ENCODE assay signal across 8 mouse cellular contexts in the genomic region with DNA sequence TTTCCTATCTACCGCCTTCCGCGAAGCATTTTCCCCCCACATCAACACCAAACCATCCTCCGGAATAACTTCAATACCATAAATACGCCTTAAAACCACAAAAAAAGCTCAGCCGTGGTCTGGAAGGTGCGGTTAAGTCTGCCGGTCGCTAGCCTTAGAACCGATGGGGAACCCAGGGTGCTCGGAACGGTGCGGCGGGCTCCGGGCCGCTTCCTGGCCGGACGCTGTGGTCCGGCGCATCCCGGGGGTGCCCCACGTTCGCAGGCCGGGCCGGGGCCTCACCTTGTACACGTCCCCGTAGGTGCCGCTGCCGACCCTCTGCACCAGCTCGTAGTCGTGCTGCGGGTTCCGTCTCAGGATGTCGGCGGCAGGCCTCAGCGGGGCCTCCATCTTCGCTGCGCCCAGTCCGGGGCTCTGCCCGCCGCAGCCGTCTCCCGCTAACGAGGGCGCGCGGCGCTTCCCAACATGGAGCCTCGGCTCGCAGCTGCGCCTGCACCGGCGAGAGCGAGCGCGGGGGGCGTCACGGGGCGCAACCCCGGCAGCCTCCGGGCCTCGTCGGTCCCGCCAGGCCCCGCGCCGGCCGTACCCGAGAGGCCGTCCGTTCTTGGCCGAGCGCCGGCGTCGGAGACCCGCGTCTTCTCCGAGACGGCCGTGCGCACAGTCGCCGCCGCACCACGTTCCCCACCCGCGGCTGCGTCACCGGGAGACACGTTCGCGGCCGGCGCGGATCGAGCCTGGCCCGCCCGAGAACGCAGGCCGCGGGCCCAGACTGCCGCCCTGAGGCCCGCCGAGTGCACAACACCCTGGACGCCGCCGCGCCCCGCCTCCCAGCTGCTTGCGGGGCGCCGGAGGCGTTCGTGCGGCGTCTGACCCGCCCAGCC. TPM values are rescaled to one million over a fixed set of nuclear protein-coding genes. Genes with fewer than 3 reads are reported as not detected.
DNase-seq lines count a peak whose midpoint lies in the region; ATAC-seq and TF ChIP-seq lines count a peak whose summit lies in the region.

A gene (plus strand): TSS at position 244 of the 881 bp plus-strand sequence.
A gene (minus strand): TSS at position 830 of the 881 bp plus-strand sequence.

- H3K27me3 ChIP-seq in E14TG2a.4 (ENCODE audit: insufficient read depth, low read length) = no peaks in the 10 kb centered on the region
- H3K27me3 ChIP-seq in forebrain, embryonic 11.5 days (ENCODE audit: control insufficient read depth, insufficient read depth, low read length) = no peaks in the 10 kb centered on the region
- H3K27me3 ChIP-seq in heart, embryonic 16.5 days (ENCODE audit: control insufficient read depth, insufficient read depth, low read length) = no peaks in the 10 kb centered on the region
- no peaks in the 10 kb centered on the region for H3K27me3 ChIP-seq in liver, embryonic 14.5 days (ENCODE audit: control insufficient read depth, insufficient read depth, low read length)
- H3K27me3 ChIP-seq in stomach, embryonic 15.5 days (replicated peaks) = no peaks in the 10 kb centered on the region

- peak; percentile 94 for ATAC-seq in forebrain, embryonic 11.5 days (replicated peaks; ENCODE audit: low FRiP score)
- ATAC-seq in heart, embryonic 16.5 days (replicated peaks; ENCODE audit: extremely low read depth, insufficient read depth, low FRiP score) = peak; percentile 93
- ATAC-seq in liver, embryonic 14.5 days (ENCODE audit: insufficient read depth) = peak; percentile 95
- ATAC-seq in stomach, embryonic 15.5 days (ENCODE audit: insufficient read depth, low FRiP score, low read depth) = peak; percentile 95

- peak within 1 kb of the TSS; percentile 75 for H3K27ac ChIP-seq in forebrain, embryonic 11.5 days (ENCODE audit: low read depth, low read length)
- peak within 1 kb of the TSS; percentile 92 for H3K27ac ChIP-seq in heart, embryonic 16.5 days (ENCODE audit: low read length)
- peak within 1 kb of the TSS; percentile 82 for H3K27ac ChIP-seq in liver, embryonic 14.5 days
- H3K27ac ChIP-seq in stomach, embryonic 15.5 days = peak within 1 kb of the TSS; percentile 93

- no peaks in the 10 kb centered on the region for H3K9me3 ChIP-seq in E14TG2a.4 (ENCODE audit: low read length)
- H3K9me3 ChIP-seq in forebrain, embryonic 11.5 days (ENCODE audit: control insufficient read depth, low read length) = no peaks in the 10 kb centered on the region
- no peaks in the 10 kb centered on the region for H3K9me3 ChIP-seq in heart, embryonic 16.5 days (replicated peaks; ENCODE audit: control insufficient read depth, low read length)
- no peaks in the 10 kb centered on the region for H3K9me3 ChIP-seq in liver, embryonic 14.5 days (ENCODE audit: control insufficient read depth, low read length)
- no peaks in the 10 kb centered on the region for H3K9me3 ChIP-seq in stomach, embryonic 15.5 days

- H3K36me3 ChIP-seq in E14TG2a.4 (ENCODE audit: insufficient read depth, low read length) = no peaks in the 10 kb centered on the region
- H3K36me3 ChIP-seq in forebrain, embryonic 11.5 days (ENCODE audit: control insufficient read depth, insufficient read depth, low read length) = no peaks in the 10 kb centered on the region
- H3K36me3 ChIP-seq in heart, embryonic 16.5 days (ENCODE audit: control insufficient read depth, insufficient read depth) = no peaks in the 10 kb centered on the region
- H3K36me3 ChIP-seq in liver, embryonic 14.5 days (replicated peaks; ENCODE audit: control insufficient read depth, insufficient read depth, low read depth) = peaks cover 6% of the 10 kb centered on the region
- no peaks in the 10 kb centered on the region for H3K36me3 ChIP-seq in stomach, embryonic 15.5 days

- no peak for TF ChIP-seq EP300 in liver, embryonic 14.5 days (IDR thresholded peaks at IDR 0.05; ENCODE audit: low read depth)

- WGBS in forebrain, embryonic 11.5 days = under 1% methylated on average over 118 of the region's 118 CpGs
- under 1% methylated on average over 104 of the region's 118 CpGs for WGBS in heart, embryonic 16.5 days
- under 1% methylated on average over 112 of the region's 118 CpGs for WGBS in liver, embryonic 14.5 days (ENCODE audit: insufficient replicate concordance)
- under 1% methylated on average over 112 of the region's 118 CpGs for WGBS in stomach, embryonic 15.5 days

- peaks cover 38% of the 10 kb centered on the region for H3K4me1 ChIP-seq in E14TG2a.4 (replicated peaks; ENCODE audit: low read depth, low read length)
- peaks cover 7% of the 10 kb centered on the region for H3K4me1 ChIP-seq in forebrain, embryonic 11.5 days (replicated peaks; ENCODE audit: control insufficient read depth, insufficient read depth, low read length)
- peaks cover 24% of the 10 kb centered on the region for H3K4me1 ChIP-seq in heart, embryonic 16.5 days (ENCODE audit: control insufficient read depth, insufficient read depth, low read length)
- peaks cover 14 to 18% of the 10 kb centered on the region in 2 experiments for H3K4me1 ChIP-seq in liver, embryonic 14.5 days (replicated peaks; ENCODE audit: control insufficient read depth in 2 of 2, insufficient read depth in 2 of 2, low read length in 1 of 2)
- peaks cover 22% of the 10 kb centered on the region for H3K4me1 ChIP-seq in stomach, embryonic 15.5 days

- H3K4me2 ChIP-seq in forebrain, embryonic 11.5 days (ENCODE audit: low read depth, low read length, severe bottlenecking) = peak within 1 kb of the TSS; percentile 70
- peak within 1 kb of the TSS; percentile 84 for H3K4me2 ChIP-seq in heart, embryonic 16.5 days (ENCODE audit: low read depth, low read length)
- H3K4me2 ChIP-seq in liver, embryonic 14.5 days (ENCODE audit: low read depth) = peak within 1 kb of the TSS; percentile 82
- H3K4me2 ChIP-seq in stomach, embryonic 15.5 days = peak within 1 kb of the TSS; percentile 65

- peak; percentile 67 for DNase-seq in c-Kit-positive CD71-positive TER-119-negative erythroid progenitor cells, embryonic 14.5 days (ENCODE audit: low read depth)
- peak; percentile 94 for DNase-seq in forebrain, embryonic 11.5 days (ENCODE audit: low spot score)
- peak; percentile 89 to 93 for DNase-seq in kidney, postnatal 36 days
- peak; percentile 79 to 82 (median 81) for DNase-seq in liver, embryonic 14.5 days (ENCODE audit: low read depth in 3 of 3, low spot score in 3 of 3)
- DNase-seq in neural tube, embryonic 10.5 days (ENCODE audit: extremely low spot score, low spot score) = peak; percentile 88

- no peak for TF ChIP-seq CTCF in E14TG2a.4 (conservative IDR thresholded peaks at IDR 0.05; ENCODE audit: low read length)
- TF ChIP-seq CTCF in liver, embryonic 14.5 days (IDR thresholded peaks at IDR 0.05; ENCODE audit: low read depth) = peak; percentile 70

- H3K9ac ChIP-seq in forebrain, embryonic 11.5 days (ENCODE audit: low read length) = peak within 1 kb of the TSS; percentile 93
- peak within 1 kb of the TSS; percentile 91 for H3K9ac ChIP-seq in heart, embryonic 16.5 days (ENCODE audit: low read length)
- peak within 1 kb of the TSS; percentile 98 for H3K9ac ChIP-seq in liver, embryonic 14.5 days (replicated peaks)
- H3K9ac ChIP-seq in stomach, embryonic 15.5 days = peak within 1 kb of the TSS; percentile 93

- H3K4me3 ChIP-seq in E14TG2a.4 (replicated peaks; ENCODE audit: low read length) = peak within 1 kb of the TSS; percentile 91
- H3K4me3 ChIP-seq in forebrain, embryonic 11.5 days (ENCODE audit: low read depth, low read length) = peak within 1 kb of the TSS; percentile 85
- H3K4me3 ChIP-seq in heart, embryonic 16.5 days (ENCODE audit: low read length) = peak within 1 kb of the TSS; percentile 90
- peak within 1 kb of the TSS; percentile 77 to 91 for H3K4me3 ChIP-seq in liver, embryonic 14.5 days (ENCODE audit: insufficient read depth in 1 of 2, low read depth in 2 of 2, low read length in 2 of 2)
- H3K4me3 ChIP-seq in stomach, embryonic 15.5 days (replicated peaks) = peak within 1 kb of the TSS; percentile 86

RNA-seq across cellular contexts. Expression of the first gene that starts in this region (rescaled TPM):
- 29.8 and 32.4 TPM in 2 replicates for polyA plus RNA-seq in forebrain, embryonic 11.5 days (2014; fragmentation: Nextera tagmentation; extraction: Ambion mirVana)
- 4.6 and 6.1 TPM in 2 replicates for polyA plus RNA-seq in heart, embryonic 16.5 days (2015; fragmentation: Nextera tagmentation; extraction: Ambion mirVana)
- 0.43 and 0.73 TPM in 2 replicates for polyA plus RNA-seq in liver, embryonic 14.5 days (2012; rRNA removed)
- polyA plus RNA-seq in liver, embryonic 14.5 days (2014; fragmentation: Nextera tagmentation; extraction: Ambion mirVana) = 1.1 and 2.1 TPM in 2 replicates
- 6.9 and 7.1 TPM in 2 replicates for polyA plus RNA-seq in stomach, embryonic 15.5 days (2015; fragmentation: Nextera tagmentation; extraction: Ambion mirVana)

RNA-seq across cellular contexts. Expression of the second gene that starts in this region (rescaled TPM):
- 31.4 and 32.7 TPM in 2 replicates for polyA plus RNA-seq in forebrain, embryonic 11.5 days (2014; fragmentation: Nextera tagmentation; extraction: Ambion mirVana)
- 25.2 and 27.5 TPM in 2 replicates for polyA plus RNA-seq in heart, embryonic 16.5 days (2015; fragmentation: Nextera tagmentation; extraction: Ambion mirVana)
- polyA plus RNA-seq in liver, embryonic 14.5 days (2012; rRNA removed) = 9.8 and 13.6 TPM in 2 replicates
- polyA plus RNA-seq in liver, embryonic 14.5 days (2014; fragmentation: Nextera tagmentation; extraction: Ambion mirVana) = 26.9 and 30.7 TPM in 2 replicates
- polyA plus RNA-seq in stomach, embryonic 15.5 days (2015; fragmentation: Nextera tagmentation; extraction: Ambion mirVana) = 28.7 and 29.6 TPM in 2 replicates

Comparison
In these comparisons a context has a peak if more than half of its experiments do, and no peak if none do; other contexts are left out.
1. Peak in every context shown above with its lines: DNase-seq, ATAC-seq, H3K4me3 ChIP-seq and H3K27ac ChIP-seq.